Mouse (Mus musculus) small intestine, adult 2 months (tissue): ENCODE results near the gene Myo18a.

ENCODE experiments used
- CTCF ChIP-seq: fragments of 200-500 bp; IDR thresholded peaks from 2 replicates; pipeline ENCODE4 v1.5.1; 2012; ENCODE audit warnings: low read depth, mild to moderate bottlenecking, control low read depth, inconsistent platforms, low read length, moderate library complexity, mixed read lengths; ENCODE audit not compliant: insufficient replicate concordance, insufficient read length; ENCODE audit errors: extremely low read depth
- POLR2A ChIP-seq: fragments of 200-500 bp; IDR thresholded peaks from 2 replicates; pipeline ENCODE4 v1.6.1; 2012; ENCODE audit warnings: low read depth, mild to moderate bottlenecking, control low read depth, inconsistent platforms, low read length, moderate library complexity

DNA sequence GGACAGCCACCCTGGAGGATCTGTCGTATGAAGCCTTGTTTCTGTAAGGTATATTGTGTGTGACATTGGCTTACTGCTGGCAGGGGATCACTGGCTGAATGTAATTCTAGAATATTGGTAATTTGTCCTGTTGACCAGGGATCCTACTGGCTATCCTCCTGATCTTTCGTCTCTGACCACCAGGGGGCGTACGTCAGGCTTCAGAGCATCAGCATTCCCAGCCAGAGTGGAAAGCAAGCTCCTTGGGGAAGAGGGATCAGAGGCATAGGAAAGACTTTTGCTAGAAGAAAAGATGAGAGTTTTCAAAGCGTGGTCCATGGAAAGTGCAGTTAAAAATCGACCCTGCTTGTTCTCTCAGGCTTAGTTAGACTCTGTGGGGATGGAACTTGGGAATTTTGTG, 25.8 kb upstream of the Myo18a start:
- TF ChIP-seq CTCF (peak; percentile 97; the same call in 1 of the 2 replicates), POLR2A (no peak)
